Mouse (Mus musculus) cerebral cortex, adult 2 months (tissue): ENCODE data around the gene Trpc7.

ENCODE experiments used
- WGBS: fragments of 180-500 bp; shearing (Covaris S2); methylation state at CpG from one replicate; pipeline ENCODE4 v1.1.7; 2018; 5-methylcytosine and 5-hydroxymethylcytosine counted together

The Trpc7 gene

DNA sequence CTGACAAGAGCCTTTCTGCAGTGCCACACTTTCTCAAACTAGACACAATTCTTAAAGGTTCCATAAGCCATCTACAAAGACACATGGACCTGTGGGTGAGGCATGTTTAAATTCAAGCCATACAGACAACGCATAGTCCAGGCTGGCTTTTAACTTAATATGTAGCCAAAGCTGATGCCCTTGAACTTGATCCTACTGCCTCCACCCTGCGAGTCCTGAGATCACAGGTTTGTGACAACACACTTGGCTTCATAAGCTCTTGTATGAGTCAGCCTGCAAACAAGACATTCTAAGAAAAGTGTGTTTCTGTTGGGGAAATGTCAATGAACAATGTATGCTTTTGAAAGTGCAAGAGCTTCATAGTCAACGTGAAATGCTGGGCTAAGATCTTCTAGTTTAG, 102.9 kb downstream of the Trpc7 start:
- 61% methylated on average over 3 of the region's 3 CpGs for WGBS

GRCm38 (mm10) chr13:56790683-56791082, 105.1 kb downstream of the Trpc7 start:
- 46% methylated on average over 3 of the region's 3 CpGs for WGBS

DNA sequence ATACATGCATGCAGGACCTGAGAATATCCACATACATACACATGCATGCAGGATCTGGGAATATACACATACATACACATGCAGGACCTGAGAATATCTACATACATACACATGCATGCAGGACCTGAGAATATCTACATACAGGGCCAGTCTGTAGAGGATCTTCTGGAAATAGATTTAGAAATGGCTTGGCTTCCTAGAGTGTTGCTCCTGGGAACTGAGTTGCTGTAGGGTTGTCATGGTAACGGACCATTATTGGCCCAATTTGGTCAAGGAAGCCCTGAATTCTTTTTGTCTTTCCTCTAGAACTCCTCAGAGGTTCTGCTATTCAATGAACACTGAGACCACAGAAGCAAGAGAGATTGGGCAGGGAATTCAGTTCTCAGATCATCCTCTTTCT, 113.2 kb downstream of the Trpc7 start:
- WGBS: 48% methylated on average over 1 of the region's 1 CpGs

DNA sequence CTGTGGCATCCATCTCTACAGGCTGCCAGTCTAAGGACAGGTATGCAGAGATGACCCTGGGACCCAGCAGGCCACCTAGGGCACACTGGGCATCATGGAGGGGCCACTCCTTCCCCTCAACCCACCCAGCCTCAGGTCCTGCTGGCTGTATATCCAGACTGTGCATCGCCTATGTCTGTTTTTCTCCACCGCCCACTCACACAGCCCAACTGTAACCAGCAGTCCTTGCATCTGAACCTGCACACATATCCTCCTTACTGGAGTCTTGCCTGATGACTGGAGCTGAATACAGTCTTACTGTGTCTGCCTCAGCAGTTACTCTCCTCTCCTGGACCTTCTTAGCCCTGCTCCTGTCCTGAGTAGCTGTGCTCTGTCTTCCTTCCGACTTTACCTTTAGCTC, 114.1 kb downstream of the Trpc7 start:
- WGBS: 70% methylated on average over 3 of the region's 3 CpGs

GRCm38 (mm10) chr13:56780746-56781469, 114.9 kb downstream of the Trpc7 start:
- WGBS: 37% methylated on average over 13 of the region's 13 CpGs

GRCm38 (mm10) chr13:56774304-56774703, 121.5 kb downstream of the Trpc7 start:
- WGBS: 70% methylated on average over 5 of the region's 5 CpGs

DNA sequence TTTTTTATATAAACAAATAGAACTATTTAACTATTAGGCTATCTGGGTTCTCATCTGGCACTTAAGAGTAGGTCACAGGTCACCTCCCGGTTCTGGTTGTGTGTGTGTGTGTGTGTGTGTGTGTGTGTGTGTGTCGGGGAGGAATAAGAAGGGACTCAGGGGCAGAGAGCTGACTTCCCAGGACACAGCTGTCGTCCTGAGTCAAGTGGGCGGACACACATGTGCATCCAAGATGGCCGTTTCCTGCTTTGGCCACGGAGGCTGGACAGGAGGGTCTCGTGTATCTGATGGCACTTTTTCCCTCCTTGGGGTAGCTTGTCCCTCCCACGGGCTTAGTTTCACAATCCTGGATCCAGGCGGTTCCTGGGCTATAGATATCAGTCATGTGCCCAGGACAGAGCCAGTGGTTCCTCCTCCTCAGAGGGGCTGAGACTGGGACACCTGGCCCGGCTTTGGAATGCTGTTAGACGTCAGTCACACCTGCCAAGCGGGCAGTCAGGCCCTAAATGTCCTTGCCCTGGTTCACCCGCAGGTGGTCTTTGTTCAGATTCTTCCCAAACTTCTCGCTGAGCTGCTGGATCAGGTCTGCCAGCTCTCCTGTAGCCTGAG, 122.4 kb downstream of the Trpc7 start:
- WGBS: 76% methylated on average over 14 of the region's 14 CpGs

GRCm38 (mm10) chr13:56772592-56772991, 123.2 kb downstream of the Trpc7 start:
- WGBS: 47% methylated on average over 3 of the region's 3 CpGs

- 67% methylated on average over 5 of the region's 5 CpGs for WGBS
Measured at GRCm38 (mm10) chr13:56770786-56771185, 125.0 kb downstream of the Trpc7 start.

- WGBS: 57% methylated on average over 1 of the region's 1 CpGs
Measured at GRCm38 (mm10) chr13:56770136-56770578, 125.6 kb downstream of the Trpc7 start.

DNA sequence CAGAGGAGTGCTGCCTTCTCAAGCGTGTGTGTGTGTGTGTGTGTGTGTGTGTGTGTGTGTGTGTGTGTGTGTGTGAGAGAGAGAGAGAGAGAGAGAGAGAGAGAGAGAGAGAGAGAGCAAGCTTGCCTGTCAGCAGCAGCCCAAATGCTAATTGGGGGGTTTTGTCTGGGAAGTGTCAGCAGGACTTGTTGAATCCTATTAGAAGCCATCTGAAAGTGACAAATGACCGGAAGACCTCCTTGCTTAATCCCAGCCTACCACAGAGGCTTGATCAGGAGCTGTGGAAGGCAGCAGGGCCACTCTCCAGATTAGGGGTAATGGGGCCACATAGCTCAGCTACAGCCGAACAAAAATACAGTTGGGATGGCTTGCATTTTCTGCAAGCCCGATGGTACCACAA, 126.4 kb downstream of the Trpc7 start:
- WGBS: 72% methylated on average over 4 of the region's 4 CpGs

- 42% methylated on average over 5 of the region's 5 CpGs for WGBS
Measured at GRCm38 (mm10) chr13:56766211-56766610, 129.6 kb downstream of the Trpc7 start.

DNA sequence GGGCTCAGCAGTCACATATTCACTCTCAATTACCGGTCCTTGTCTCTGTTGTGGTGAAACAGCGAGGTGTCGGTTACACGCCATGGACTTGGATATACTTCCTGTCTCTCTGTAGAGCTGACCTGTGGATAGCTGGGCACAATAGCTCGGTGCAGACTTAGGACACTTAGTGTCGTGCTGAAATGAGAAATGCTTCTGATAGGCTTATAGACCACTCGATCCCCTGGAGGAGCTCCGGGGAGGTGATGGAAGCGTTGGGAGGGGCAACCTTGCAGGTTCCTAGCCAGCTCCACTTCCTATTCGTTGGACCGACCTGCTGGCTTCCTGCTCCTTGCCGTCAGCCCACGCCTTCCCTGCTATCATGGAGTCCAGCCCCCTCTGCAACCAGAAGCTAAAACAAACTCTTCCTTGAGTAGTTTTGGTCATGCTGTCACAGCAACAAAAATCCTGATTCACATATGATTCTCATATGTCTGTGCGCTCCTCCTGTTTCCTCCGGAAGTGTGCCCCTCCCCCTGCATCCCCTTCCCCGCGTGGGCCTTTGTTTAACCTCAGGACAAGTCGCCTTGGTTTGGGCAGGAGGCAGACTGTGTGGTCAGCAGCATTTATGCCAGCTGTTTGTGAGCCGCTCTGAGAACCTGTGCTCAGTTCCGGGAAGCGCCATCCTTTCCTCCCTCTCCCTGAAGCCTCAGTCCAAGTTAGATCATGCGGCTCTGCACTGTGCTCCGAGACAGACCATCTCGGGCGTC, 130.3 kb downstream of the Trpc7 start:
- 48% methylated on average over 25 of the region's 25 CpGs for WGBS

DNA sequence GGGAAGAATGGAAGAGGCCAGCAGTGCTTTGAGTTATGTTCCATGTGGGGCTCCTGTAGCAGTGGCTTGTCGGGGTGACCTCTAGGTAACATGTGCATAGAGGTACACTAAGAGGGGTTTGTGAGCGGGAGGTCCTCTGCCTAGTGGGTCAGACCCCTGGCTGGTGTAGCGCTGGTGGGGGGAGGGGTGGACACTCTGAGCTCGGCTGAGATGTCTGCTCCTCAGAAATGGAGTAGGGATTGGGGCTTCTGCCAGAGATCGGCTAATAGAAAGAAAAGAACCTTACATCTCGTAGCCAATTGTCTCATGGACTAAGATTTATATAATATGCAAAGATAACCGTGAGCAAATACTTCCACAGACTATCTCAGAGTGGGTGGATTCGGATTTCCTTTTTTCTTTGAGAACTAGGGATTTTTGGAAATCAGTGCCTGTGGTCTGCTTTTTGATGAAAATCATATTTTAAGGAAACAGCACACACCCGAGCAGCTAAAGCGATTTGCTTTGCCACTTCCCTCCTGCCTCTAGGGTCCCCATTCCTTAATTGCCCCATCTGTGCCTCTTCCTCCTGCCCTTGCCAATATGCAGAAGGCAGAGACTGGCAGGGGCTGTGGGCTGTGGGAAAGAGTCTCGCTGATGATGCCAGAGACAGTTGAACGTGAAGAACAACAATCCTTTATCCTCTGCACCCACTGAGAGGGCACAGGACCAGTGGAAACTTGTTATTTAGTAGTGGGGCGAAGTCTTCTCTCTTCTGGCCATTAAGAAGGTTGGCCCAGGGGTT, 133.2 kb downstream of the Trpc7 start:
- 29% methylated on average over 13 of the region's 13 CpGs for WGBS

- 40% methylated on average over 6 of the region's 6 CpGs for WGBS
Measured at GRCm38 (mm10) chr13:56758492-56758891, 137.3 kb downstream of the Trpc7 start.

DNA sequence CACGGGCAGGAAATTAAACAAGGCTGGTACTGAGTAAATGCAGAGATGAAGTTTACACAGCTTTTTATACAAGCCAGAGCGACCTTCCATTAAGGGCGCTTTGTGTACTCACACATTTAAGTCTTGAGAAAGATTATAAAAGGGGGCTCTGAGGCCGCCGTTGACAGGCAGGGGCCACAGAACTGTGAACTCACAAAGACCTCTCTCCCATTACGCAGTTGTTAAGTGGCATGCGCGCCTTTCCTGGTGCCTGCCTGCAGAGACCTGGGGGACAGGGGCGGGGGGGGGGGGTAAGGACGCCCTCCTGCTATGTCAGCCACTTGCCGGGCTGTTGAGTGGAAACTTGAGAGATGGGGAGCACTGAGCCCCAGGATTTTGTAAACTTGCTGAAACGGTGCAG, 138.6 kb downstream of the Trpc7 start:
- 75% methylated on average over 12 of the region's 12 CpGs for WGBS

- 76% methylated on average over 6 of the region's 6 CpGs for WGBS
Measured at GRCm38 (mm10) chr13:56755871-56756270, 139.9 kb downstream of the Trpc7 start.

DNA sequence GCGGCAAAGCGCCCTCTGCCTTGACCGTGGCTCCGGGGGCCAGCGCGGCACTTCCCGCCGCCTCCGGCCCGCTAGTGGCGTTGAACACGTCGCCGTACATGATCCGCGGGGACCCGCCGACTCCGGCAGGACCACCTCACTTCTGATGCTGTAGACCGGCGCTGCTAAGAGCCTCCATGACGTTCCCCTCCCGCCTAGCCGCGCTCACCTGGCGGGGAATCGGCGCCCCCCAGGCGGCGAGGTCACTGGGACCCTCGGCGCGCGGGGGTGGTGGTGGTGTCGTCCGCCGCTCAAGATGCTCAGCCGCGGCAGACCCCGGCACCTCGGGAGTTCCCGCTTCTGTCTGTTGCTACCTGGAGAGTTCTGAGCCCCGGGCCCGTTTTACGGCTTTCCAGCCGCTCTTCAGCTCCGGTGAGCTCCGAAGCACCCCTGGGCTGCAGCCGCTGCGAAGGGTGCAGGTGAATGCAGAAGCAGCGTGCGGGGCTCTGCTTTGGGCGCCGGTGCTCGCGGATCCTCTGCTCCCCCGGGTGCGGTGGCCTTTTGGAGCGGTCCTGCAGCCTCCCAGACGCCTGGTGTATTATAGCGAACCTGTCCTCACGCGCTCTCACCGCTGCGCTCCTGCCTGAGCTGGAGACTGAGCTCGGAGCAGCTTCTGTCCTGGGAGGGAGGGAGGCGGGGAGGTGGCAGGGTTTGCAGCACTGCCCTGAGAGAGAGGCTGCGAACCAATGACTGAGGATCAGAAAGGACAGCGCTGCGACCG, 142.4 kb downstream of the Trpc7 start, which contains the start of gene Gm45623:
Gene Gm45623, minus strand, starts transcription at position 636 of the 760 bp plus-strand sequence.
- 3% methylated on average over 71 of the region's 71 CpGs for WGBS

- WGBS: 6% methylated on average over 40 of the region's 41 CpGs
Measured at GRCm38 (mm10) chr13:56752474-56753191, 143.2 kb downstream of the Trpc7 start.

DNA sequence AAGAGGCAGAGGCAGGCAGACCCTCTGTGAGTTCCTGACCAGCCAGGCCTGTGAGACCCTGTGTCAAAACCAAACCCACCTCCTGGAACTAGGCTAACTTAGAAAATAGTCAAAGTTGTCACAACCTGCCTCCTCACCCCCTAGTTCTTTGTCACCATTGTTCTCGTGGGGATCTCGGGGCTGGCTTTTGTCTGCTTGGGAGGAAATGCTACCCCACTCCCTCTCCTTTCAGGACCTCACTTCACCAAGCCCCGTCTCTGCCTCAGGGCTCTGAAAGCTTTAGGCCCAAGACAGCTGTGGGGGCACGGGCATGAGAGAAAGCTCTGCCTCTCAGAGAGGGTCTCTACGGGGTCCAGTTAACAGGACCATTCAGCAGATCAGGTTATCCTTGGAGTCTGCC, 144.0 kb downstream of the Trpc7 start:
- 68% methylated on average over 5 of the region's 5 CpGs for WGBS
